Mouse (Mus musculus) forebrain, embryonic 11.5 days (tissue): ENCODE measurements around the gene Lhfp. TPM values are rescaled to one million over a fixed set of nuclear protein-coding genes. Genes with fewer than 3 reads are reported as not detected.

Source experiments
- ATAC-seq: fragments of 200-750 bp; cut with Nextera tagmentation; replicated peaks from 2 replicates; pipeline ENCODE4 v1.8.0; 2017; ENCODE audit warnings: moderate TSS enrichment; ENCODE audit not compliant: low FRiP score
- DNase-seq: peaks from one replicate; pipeline ENCODE4 v3.0.0-alpha.2; 2017; ENCODE audit warnings: low spot score
- H3K27ac ChIP-seq: fragments of 300-500 bp; sonication (generic); 2 replicates; pipeline ENCODE4 v1.5.1; 2014; ENCODE audit warnings: low read depth, low read length
- H3K27me3 ChIP-seq: fragments of 300-500 bp; sonication (generic); 2 replicates; pipeline ENCODE4 v1.6.1; 2014; ENCODE audit warnings: mild to moderate bottlenecking, low read length, mixed read lengths; ENCODE audit not compliant: control insufficient read depth, insufficient read depth
- H3K36me3 ChIP-seq: fragments of 300-500 bp; sonication (generic); 2 replicates; pipeline ENCODE4 v1.6.1; 2014; ENCODE audit warnings: mild to moderate bottlenecking, low read length, moderate library complexity, mixed read lengths; ENCODE audit not compliant: control insufficient read depth, insufficient read depth
- H3K4me1 ChIP-seq: fragments of 300-500 bp; sonication (generic); replicated peaks from 2 replicates; pipeline ENCODE4 v1.6.1; 2014; ENCODE audit warnings: low read length, mixed read lengths; ENCODE audit not compliant: control insufficient read depth, insufficient read depth
- H3K4me2 ChIP-seq: fragments of 300-500 bp; sonication (generic); 2 replicates; pipeline ENCODE4 v1.6.1; 2014; ENCODE audit warnings: low read depth, mild to moderate bottlenecking, low read length, moderate library complexity, mixed read lengths; ENCODE audit not compliant: severe bottlenecking
- H3K4me3 ChIP-seq: fragments of 300-500 bp; sonication (generic); 2 replicates; pipeline ENCODE4 v1.5.1; 2014; ENCODE audit warnings: low read depth, low read length
- H3K9ac ChIP-seq: fragments of 300-500 bp; sonication (generic); 2 replicates; pipeline ENCODE4 v1.6.1; 2014; ENCODE audit warnings: low read length
- H3K9me3 ChIP-seq: fragments of 300-500 bp; sonication (generic); 2 replicates; pipeline ENCODE4 v1.6.1; 2016; ENCODE audit warnings: low read length, mixed read lengths; ENCODE audit not compliant: control insufficient read depth
- WGBS: fragments of 180-500 bp; shearing (Covaris S2); extraction: QIAGEN DNeasy Blood & Tissue Kit; methylation state at CpG from one replicate; pipeline ENCODE4 v1.1.7; 2014; 5-methylcytosine and 5-hydroxymethylcytosine counted together
- polyA plus RNA-seq: library from polyadenylated mRNA; unstranded; fragments of >200 nt; fragmentation: Nextera tagmentation; extraction: Ambion mirVana; gene quantifications from 2 replicates; pipeline ENCODE4 v1.2.1, GENCODE M21; 2014

Lhfp gene
- polyA plus RNA-seq, 1 experiment from 2014 or later: 24.8 TPM

GRCm38 (mm10) chr3:53087156-53087805 is 46.0 kb downstream of the Lhfp start:
- Histone ChIP-seq H3K27me3 (no peaks in the 10 kb centered on the region), H3K9ac (no peak overlapping the region), H3K36me3 (no peaks in the 10 kb centered on the region), H3K4me2 (no peak overlapping the region), H3K4me1 (no peaks in the 10 kb centered on the region), H3K4me3 (no peak overlapping the region), H3K9me3 (no peaks in the 10 kb centered on the region), H3K27ac (no peak overlapping the region)
- DNase-seq: no peak
- no peak for ATAC-seq
- WGBS: 54% methylated on average over 8 of the region's 8 CpGs

- Histone ChIP-seq H3K36me3 (no peaks in the 10 kb centered on the region), H3K9me3 (no peaks in the 10 kb centered on the region), H3K4me3 (no peak overlapping the region), H3K27ac (no peak overlapping the region), H3K9ac (no peak overlapping the region), H3K27me3 (no peaks in the 10 kb centered on the region), H3K4me1 (no peaks in the 10 kb centered on the region), H3K4me2 (no peak overlapping the region)
- DNase-seq: no peak
- 85% methylated on average over 2 of the region's 2 CpGs for WGBS
- ATAC-seq: no peak
Observed at GRCm38 (mm10) chr3:53089921-53090320, 48.6 kb downstream of the Lhfp start.

- Histone ChIP-seq H3K27ac (no peak overlapping the region), H3K36me3 (no peaks in the 10 kb centered on the region), H3K4me3 (no peak overlapping the region), H3K9me3 (no peaks in the 10 kb centered on the region), H3K4me2 (no peak overlapping the region), H3K4me1 (no peaks in the 10 kb centered on the region; the same call in 1 of the 2 replicates), H3K27me3 (no peaks in the 10 kb centered on the region), H3K9ac (no peak overlapping the region)
- ATAC-seq (no peak), DNase-seq (no peak)
- 90% methylated on average over 3 of the region's 3 CpGs for WGBS
Observed at GRCm38 (mm10) chr3:53100210-53100609, 58.9 kb downstream of the Lhfp start.

GRCm38 (mm10) chr3:53100803-53101202 is 59.5 kb downstream of the Lhfp start:
- Histone ChIP-seq H3K27ac (no peak overlapping the region), H3K4me2 (no peak overlapping the region), H3K36me3 (no peaks in the 10 kb centered on the region), H3K9ac (no peak overlapping the region), H3K4me3 (no peak overlapping the region), H3K4me1 (no peaks in the 10 kb centered on the region; the same call in 1 of the 2 replicates), H3K9me3 (no peaks in the 10 kb centered on the region), H3K27me3 (no peaks in the 10 kb centered on the region)
- DNase-seq: no peak
- WGBS: 34% methylated on average over 6 of the region's 6 CpGs
- ATAC-seq: no peak

- Histone ChIP-seq H3K27ac (no peak overlapping the region), H3K4me3 (no peak overlapping the region), H3K36me3 (no peaks in the 10 kb centered on the region), H3K4me2 (no peak overlapping the region), H3K4me1 (no peaks in the 10 kb centered on the region; the same call in 1 of the 2 replicates), H3K9me3 (no peaks in the 10 kb centered on the region), H3K9ac (no peak overlapping the region), H3K27me3 (no peaks in the 10 kb centered on the region)
- ATAC-seq (no peak), DNase-seq (no peak)
- 41% methylated on average over 6 of the region's 6 CpGs for whole genome bisulfite sequencing
Observed at GRCm38 (mm10) chr3:53101711-53102110, 60.4 kb downstream of the Lhfp start.

- no peak for DNase-seq
- no peak overlapping the region for H3K27ac ChIP-seq
- no peaks in the 10 kb centered on the region; the same call in 1 of the 2 replicates for H3K4me1 ChIP-seq
- no peak overlapping the region for H3K4me3 ChIP-seq
- 20% methylated on average over 5 of the region's 5 CpGs for WGBS
- H3K36me3 ChIP-seq: no peaks in the 10 kb centered on the region
- H3K9ac ChIP-seq: no peak overlapping the region
- no peak for ATAC-seq
- H3K4me2 ChIP-seq: no peak overlapping the region
- H3K9me3 ChIP-seq: no peaks in the 10 kb centered on the region
- H3K27me3 ChIP-seq: no peaks in the 10 kb centered on the region
Observed at GRCm38 (mm10) chr3:53102131-53102756, 60.9 kb downstream of the Lhfp start.

- no peak overlapping the region for H3K27ac ChIP-seq
- no peaks in the 10 kb centered on the region for H3K9me3 ChIP-seq
- H3K4me2 ChIP-seq: no peak overlapping the region
- DNase-seq (no peak), ATAC-seq (no peak)
- H3K9ac ChIP-seq: no peak overlapping the region
- WGBS: 24% methylated on average over 12 of the region's 12 CpGs
- H3K27me3 ChIP-seq: no peaks in the 10 kb centered on the region
- no peak overlapping the region for H3K4me3 ChIP-seq
- H3K36me3 ChIP-seq: no peaks in the 10 kb centered on the region
- H3K4me1 ChIP-seq: no peaks in the 10 kb centered on the region; the same call in 1 of the 2 replicates
Observed at GRCm38 (mm10) chr3:53102757-53103153, 61.4 kb downstream of the Lhfp start.

GRCm38 (mm10) chr3:53108594-53109373 is 67.5 kb downstream of the Lhfp start:
- no peak overlapping the region for H3K27ac ChIP-seq
- H3K9ac ChIP-seq: no peak overlapping the region
- no peak overlapping the region for H3K4me2 ChIP-seq
- H3K9me3 ChIP-seq: peaks cover 4% of the 10 kb centered on the region; the same call in 1 of the 2 replicates
- 55% methylated on average over 11 of the region's 11 CpGs for WGBS
- 0 out of 2 replicates have a peak, but pooled peaks cover 3% of the 10 kb centered on the region for H3K4me1 ChIP-seq
- DNase-seq (no peak), ATAC-seq (no peak)
- H3K27me3 ChIP-seq: no peaks in the 10 kb centered on the region
- no peaks in the 10 kb centered on the region for H3K36me3 ChIP-seq
- no peak overlapping the region for H3K4me3 ChIP-seq
